Mouse (Mus musculus) embryo, embryonic 11.5 days (tissue): ENCODE data around the gene Urad.

ENCODE experiments used
- DNase-seq: peaks from one replicate; pipeline ENCODE4 v3.0.0-alpha.2; 2012; ENCODE audit warnings: low read depth, low spot score

Gene Urad

GRCm38 (mm10) chr5:147269926-147270672 lies 52.1 kb downstream of the Urad start, which contains the start of gene Pdx1:
Pdx1 (plus strand) TSS chr5:147269959.
- no peak for DNase-seq

GRCm38 (mm10) chr5:147269371-147269770 lies 52.9 kb downstream of the Urad start:
- no peak for DNase-seq

GRCm38 (mm10) chr5:147268728-147269127 lies 53.5 kb downstream of the Urad start:
- DNase-seq = no peak

GRCm38 (mm10) chr5:147267434-147267833 lies 54.8 kb downstream of the Urad start:
- no peak for DNase-seq
